Mouse (Mus musculus) 416B (cell line): Measurements from ENCODE around the gene Ccdc97.
A peak's percentile ranks its signal among the peaks of the same experiment; 100 is the strongest.

Experiments used
- DNase-seq: peaks from one replicate; pipeline ENCODE4 v3.0.0; 2011; ENCODE audit warnings: low read depth

The Ccdc97 gene

DNA sequence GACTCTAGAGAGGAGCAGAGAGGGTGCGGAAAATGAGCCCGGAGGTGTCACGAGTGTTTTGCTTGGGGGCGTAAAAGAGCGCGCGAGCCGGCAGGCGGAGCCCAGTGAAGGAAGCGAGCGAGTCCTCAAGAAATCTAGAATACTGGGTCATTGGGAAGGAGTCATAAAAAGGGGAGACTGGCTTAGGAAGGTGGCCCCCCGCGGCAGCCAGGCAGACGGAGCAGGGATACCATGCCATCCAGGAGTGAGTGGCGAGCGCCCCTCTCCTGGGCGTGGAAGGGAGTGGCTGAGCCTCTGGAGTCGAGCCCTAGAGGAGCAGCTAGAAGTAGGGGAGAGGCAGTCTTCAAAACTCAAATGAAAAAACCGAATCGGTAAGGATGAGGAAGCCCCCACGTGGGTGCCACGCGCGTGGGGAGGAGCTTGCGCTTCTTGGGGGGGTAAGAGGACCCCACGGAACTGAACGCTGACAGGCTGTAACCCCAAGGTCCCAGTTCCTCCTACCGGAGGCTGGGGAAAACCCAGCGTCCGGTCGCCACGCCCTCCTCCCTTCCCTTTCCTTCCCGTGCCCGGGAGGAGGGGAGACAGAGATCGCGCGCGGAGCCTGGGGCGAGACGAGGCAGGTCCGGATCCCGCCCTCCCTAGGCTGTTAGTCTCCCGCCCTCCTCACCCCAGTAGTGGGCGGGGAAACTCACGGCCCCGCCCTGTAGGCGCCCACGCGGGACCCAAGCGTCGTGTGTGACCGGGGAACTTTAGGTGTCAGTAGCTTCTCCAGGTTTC, 29.9 kb downstream of the Ccdc97 start:
- DNase-seq, result peak; percentile 97

DNA sequence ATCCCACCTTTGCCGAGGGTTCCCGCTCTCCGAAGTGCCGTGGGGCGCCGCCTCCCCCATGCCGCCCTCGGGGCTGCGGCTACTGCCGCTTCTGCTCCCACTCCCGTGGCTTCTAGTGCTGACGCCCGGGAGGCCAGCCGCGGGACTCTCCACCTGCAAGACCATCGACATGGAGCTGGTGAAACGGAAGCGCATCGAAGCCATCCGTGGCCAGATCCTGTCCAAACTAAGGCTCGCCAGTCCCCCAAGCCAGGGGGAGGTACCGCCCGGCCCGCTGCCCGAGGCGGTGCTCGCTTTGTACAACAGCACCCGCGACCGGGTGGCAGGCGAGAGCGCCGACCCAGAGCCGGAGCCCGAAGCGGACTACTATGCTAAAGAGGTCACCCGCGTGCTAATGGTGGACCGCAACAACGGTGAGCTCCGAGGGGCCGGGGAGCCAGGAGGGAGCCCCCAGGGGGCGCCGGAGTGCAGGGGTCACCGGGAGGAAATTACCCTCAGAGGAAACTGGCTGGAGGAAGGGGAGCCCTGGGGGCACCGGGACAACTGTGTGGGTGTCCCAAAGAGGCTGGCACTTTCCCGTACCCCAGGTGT, 31.0 kb downstream of the Ccdc97 start:
- peak; percentile 59 for DNase-seq

DNA sequence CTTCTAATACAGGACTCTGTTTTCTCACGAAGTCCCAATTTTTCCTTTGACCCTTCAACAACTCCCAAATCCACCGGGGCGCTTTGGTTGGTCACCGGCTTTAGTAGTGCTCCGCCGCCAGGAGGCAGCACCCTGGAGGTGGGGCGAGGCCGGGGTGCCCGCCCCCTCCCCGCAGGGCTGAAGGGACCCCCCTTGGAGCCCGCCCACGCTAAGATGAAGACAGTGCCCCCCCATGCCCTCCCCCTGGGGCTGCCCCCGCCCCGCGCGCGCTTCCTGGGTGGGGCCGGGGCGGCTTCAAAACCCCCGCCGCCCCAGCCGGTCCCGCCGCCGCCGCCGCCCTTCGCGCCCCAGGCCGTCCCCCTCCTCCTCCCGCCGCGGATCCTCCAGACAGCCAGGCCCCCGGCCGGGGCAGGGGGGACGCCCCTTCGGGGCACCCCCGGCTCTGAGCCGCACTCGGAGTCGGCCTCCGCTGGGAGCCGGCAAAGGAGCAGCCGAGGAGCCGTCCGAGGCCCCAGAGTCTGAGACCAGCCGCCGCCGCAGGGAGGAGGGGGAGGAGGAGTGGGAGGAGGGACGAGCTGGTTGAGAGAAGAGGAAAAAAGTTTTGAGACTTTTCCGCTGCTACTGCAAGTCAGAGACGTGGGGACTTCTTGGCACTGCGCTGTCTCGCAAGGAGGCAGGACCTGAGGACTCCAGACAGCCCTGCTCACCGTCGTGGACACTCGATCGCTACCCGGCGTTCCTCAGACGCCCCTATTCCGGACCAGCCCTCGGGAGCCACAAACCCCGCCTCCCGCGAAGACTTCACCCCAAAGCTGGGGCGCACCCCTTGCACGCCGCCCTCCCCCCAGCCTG, 32.0 kb downstream of the Ccdc97 start, which contains the start of gene Tgfb1:
Tgfb1 (plus strand) TSS at position 323 of the 852 bp plus-strand sequence.
- peak; percentile 91 for DNase-seq

GRCm38 (mm10) chr7:25685926-25686470, 32.9 kb downstream of the Ccdc97 start:
- no peak for DNase-seq

DNA sequence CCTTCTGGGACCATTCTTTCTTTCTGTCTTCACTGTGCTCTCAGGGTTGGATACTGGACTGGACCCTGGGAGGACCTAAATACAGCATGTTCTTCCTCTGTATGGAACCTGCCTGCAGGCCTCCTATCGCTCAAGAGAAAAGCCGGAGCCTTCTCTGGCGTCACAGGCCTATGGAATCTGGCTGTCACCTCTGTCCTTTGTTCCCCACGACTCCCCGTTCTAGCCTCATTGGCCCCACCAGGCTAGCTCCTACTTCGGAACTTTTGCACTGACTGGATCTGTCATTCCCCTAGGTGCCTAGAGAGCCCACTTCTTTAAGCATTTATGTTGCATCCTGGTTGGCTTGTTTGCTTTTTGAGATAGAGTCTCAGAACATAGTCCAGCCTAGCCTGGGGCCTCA, 34.2 kb downstream of the Ccdc97 start:
- no peak for DNase-seq

- peak; percentile 98 for DNase-seq
Measured at GRCm38 (mm10) chr7:25683474-25684180, 35.3 kb downstream of the Ccdc97 start.

DNA sequence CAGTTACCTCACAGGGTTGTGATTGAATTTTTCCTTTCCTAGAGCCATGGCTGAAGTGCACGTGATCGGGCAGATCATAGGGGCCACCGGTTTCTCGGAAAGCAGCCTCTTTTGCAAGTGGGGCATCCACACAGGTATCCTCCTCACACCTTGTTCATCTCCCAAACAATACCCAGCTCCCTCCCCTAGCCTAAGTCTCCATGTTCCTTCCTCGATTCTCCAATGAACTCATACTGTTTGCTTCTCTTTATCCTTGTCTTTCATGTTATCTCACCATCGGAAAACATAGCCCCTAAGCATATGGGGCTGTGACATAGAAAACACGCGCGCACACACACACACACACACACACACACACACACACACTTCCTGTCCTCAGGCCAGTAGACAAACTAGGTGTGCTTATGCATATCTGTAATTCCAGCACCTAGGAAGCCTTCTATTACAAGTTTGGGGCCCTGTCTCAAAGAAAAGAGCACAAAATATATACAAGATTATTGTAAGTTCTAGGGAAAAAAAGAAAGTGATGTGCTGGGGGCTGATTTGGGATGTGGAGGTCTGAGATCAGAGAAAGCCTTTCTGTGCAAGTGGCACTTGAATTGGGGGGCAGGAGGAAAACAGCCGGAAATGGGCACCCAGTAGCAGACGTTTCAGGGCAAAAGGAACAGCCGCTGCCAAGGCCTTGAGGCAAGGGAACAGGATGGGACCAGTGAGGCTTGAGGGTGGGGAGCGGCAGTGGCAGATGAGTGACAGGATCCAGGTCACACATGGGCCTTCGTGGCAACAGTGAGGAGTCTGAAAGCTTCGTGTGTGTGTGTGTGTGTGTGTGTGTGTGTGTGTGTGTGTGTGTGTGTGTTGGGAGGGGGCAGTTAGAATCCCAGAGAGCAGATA, 37.3 kb downstream of the Ccdc97 start:
- peak; percentile 79 for DNase-seq

GRCm38 (mm10) chr7:25680514-25681258, 38.2 kb downstream of the Ccdc97 start, which contains the start of gene B9d2:
Gene B9d2 (plus strand): TSS chr7:25680780.
- peak; percentile 100 for DNase-seq

DNA sequence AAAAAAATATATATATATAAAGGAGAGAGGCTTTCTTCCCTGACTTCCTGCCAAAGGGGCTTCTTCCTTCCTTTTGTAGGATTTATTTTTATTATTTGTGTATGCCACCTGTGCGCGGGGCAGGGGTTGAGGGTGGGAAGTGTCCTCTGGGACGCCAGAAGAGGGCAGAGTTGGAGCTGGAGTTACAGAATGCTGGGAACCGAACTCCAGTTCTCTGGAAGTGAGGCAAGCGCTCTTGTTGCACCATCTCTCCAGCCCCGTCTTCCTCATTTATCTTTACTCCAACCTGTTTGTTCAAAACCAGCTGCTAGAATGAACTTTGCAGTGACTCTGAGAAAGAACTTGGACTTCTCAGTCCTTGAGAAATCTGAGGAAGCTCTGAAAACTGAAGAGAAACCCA, 38.9 kb downstream of the Ccdc97 start:
- no peak for DNase-seq

- DNase-seq, result peak; percentile 51
Measured at GRCm38 (mm10) chr7:25677013-25677412, 41.9 kb downstream of the Ccdc97 start.

GRCm38 (mm10) chr7:25676085-25676781, 42.7 kb downstream of the Ccdc97 start:
- DNase-seq, result no peak

DNA sequence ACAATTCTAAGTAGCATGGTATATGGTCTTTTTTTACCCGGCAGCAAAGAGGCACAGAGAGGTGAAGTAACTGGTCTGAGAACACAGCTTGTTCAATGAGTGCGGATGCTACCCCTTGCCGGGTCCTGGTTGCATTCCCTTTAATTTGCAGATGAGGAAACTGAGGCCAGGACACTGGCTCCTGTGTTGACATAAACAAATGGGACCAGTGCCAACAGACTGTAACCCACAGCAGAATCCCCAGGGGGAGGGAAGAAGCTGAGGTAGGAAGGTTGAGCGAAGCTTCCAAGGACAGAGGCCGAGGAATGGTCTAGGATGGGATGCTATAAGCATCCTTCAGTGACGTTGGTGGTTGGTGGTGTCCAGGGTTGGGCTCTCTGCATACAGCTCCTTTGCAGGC, 43.5 kb downstream of the Ccdc97 start:
- DNase-seq, result no peak

DNA sequence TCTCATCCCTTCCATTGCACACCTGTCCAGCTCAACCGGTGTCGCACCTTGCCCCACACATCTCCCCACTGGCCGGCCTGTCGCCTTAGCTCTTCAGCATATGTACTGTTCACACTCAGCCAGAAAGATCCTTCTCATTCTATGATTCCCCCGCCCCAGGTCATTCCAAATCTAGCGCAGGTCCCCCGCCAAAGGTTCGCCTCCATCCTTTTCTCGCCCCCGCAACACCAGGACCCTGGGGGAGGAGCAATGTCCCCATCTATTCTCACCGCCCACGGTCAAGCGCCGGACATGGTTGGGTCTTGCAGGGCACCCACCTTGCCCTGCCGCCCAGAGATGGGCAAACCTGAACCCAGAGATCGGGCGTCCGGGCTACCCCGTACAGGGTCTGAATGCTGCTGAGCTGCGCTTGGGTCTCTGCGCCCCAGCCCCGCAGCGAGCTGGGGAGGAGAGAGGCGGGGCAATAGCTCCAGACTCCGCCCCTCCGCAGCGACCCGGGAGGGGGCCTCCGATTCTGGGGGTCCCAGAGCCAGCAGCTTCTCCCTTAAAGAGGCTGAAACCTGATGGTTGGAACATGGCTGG, 44.1 kb downstream of the Ccdc97 start, which contains the start of gene Tmem91:
Tmem91 (minus strand) TSS at position 448 of the 582 bp plus-strand sequence.
- no peak for DNase-seq

DNA sequence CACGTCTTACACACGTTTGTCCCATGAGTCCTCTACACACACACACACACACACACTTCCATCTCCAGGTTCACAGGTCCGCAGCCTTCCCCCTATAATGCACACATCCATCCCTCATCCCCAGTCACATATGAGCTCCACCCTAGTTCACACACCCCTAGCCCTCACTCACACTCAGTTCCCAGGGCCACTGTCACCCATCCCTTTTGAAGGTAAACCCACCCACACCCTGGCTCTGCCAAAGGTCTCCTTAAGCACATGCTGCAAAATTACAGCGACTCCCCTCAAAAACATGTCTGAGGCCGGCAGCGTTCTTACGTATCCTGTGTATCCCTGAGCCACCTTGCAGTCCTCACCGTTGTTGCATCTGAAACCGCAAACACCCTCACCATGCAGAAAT, 44.6 kb downstream of the Ccdc97 start:
- DNase-seq, result no peak

GRCm38 (mm10) chr7:25672442-25672841, 46.4 kb downstream of the Ccdc97 start:
- no peak for DNase-seq

DNA sequence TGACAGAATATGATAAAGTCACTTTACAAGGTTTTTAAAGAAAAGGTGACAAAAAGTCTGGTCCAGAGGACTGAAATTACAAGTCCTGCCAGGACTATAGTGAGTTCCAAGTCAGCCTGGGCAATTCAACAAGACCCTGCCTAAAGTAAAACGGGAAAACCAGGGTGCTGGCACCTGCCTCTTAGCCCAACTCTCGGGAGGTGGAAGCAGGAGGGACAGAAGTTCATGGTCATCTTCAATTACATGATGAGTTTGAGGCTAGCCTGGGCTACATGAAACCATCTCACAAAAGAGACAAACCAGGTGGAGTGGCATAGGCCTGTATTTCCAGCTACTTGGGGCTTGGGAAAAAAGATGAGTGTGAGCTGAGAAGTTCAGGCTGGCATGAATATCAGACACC, 47.2 kb downstream of the Ccdc97 start:
- no peak for DNase-seq

- no peak for DNase-seq
Measured at GRCm38 (mm10) chr7:25670096-25670495, 48.8 kb downstream of the Ccdc97 start.

DNA sequence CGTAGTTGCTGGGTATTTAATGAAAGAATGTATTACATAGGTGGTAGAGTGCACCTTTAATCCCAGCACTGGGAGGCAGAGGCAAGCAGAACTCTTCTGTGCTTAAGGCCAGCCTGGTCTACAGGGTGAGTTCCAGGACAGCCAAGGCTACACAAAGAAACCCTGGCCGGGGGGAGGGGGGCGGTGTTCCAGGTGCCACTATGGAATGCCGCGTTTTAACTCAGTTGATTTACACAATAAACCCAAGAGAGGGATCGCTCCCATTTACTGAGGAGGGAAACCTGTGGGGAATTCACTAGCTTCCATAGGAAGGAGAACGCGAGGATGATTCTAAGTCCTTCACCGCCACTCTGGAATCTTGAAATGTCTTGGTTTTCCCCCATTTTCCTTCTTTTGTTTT, 49.3 kb downstream of the Ccdc97 start:
- DNase-seq, result no peak

DNA sequence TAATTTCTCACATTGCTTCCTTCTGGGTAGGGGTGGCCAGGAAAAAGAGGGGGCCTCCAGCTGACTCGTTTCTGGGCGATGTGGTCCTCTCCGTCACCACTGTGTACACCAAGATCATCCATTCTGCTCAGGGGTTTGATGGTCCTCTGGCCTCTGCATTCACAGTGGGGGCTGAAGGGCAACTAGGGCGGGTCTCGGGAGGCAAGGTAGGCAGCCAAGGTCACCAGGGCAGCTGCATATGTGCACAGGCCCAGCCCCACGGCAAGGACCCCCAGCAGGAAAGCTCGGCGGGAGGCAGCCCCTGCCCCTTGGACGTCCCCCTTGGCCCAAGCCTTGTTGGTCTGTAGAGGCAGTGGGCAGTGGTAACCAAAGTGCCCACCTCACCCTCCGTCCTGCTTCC, 49.7 kb downstream of the Ccdc97 start:
- DNase-seq, result no peak
